Mouse (Mus musculus) B cell, adult (primary cell): ENCODE measurements around the gene Ints6. TPM values are rescaled to one million over a fixed set of nuclear protein-coding genes. Genes with fewer than 3 reads are reported as not detected.

Experiments used
- total RNA-seq: library from RNA; stranded (reverse); gene quantifications from 4 replicates; pipeline ENCODE4 v1.2.4, GENCODE M21; 2023; ENCODE audit not compliant: inconsistent age

The Ints6 gene
- total RNA-seq, result 82.3 to 100 TPM (median 86.4 TPM) in 4 replicates

DNA sequence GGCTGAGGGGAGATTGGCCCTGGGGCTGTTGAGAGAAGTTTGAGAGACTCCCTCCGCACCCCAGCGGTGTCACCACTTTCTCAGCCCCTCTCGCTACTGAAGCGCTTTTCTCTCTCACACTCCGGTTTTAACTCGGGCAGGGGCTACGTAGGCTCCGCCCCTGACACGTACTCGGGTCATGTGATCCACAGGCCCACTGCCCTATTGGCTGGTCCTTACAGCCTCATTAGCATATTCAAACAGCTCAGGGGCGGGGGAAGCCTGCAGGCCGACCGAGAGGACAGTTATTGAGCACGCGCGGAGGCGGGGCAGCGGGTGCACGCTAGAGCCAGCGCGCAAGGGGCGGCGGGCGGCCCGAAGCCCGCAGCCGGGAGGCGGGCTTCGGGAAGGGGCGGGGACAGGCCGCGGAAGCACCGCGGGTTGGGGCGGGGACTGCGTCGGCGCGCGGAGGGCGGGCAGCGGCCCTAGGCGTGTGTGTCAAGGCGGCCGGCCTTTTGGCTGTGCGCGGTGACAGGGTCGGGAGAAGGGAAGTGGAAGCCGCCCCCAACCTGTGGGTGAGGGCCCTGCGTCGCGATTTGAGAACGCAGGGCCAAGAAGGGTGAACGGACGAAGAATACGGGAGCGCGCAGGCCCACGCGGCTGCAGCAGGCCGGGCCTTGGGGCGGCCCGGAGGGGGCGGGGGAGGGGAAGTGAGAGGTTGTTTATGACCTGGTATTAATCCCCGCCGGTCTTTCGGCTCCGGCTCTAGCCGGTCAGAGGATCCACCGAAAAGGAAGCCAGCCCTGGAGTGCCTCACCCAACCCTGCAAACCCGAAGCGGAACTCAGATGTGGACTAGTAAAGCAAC is at the start of gene Ints6:
Gene Ints6 (minus strand): TSS at position 134 of the 846 bp plus-strand sequence.

DNA sequence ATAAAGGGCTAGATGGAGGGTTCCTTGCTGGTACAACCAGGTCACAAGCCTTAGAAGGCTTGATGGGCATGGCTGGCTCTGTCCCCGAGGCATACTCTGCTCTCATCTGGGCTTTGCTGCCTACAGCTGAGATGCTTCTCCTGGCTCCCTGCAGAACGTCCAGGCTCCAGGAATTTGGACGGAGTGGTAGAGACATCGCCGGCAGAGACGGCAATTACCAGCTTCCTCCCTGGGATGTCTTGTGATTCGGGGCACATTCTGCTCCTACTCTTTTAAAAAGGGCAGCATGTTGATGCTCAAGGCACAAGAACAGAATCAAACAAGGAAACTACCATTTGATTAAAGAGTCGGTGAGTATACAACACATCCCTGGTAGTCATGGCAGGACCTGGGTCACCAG is 97.6 kb downstream of the Ints6 start, which contains the start of gene Serpine3:
Gene Serpine3 (plus strand): TSS at position 301 of the 400 bp plus-strand sequence.

Other genes with a start within 250 kb of the Ints6 start
- not detected in 4 replicates for gene Fam124a, start 205.4 kb downstream of the Ints6 start, total RNA-seq
- gene Gm4131, start 194.2 kb downstream of the Ints6 start, total RNA-seq, result not detected in 4 replicates
- gene Serpine3, start 97.5 kb downstream of the Ints6 start, total RNA-seq, result not detected in 4 replicates
- 36.2 to 38.6 TPM (median 36.3 TPM) in 4 replicates for gene Wdfy2, start 76.5 kb upstream of the Ints6 start, total RNA-seq
- not detected in 4 replicates for gene Defb48, start 223.3 kb upstream of the Ints6 start, total RNA-seq
- not detected in 4 replicates for gene Defb47, start 236.9 kb upstream of the Ints6 start, total RNA-seq